Mouse (Mus musculus): ENCODE measurements at regions not wholly inside any gene's neighbourhood (a gene's known extent, or its start where the extent isn't known, plus 50 kb on each side); places are given as distances from the start of the nearest gene placed in this dataset.

- no peak overlapping the region for H3K27ac ChIP-seq (ENCODE audit: insufficient read depth, low read length)
- no peak overlapping the region for H3K4me3 ChIP-seq (ENCODE audit: insufficient read depth, low read length)
- TF ChIP-seq POLR2A (IDR thresholded peaks at IDR 0.05; ENCODE audit: low read depth, low read length), result no peak
- TF ChIP-seq CTCF (IDR thresholded peaks at IDR 0.05; ENCODE audit: borderline replicate concordance, insufficient read depth, low read length), result no peak
- H3K4me1 ChIP-seq (ENCODE audit: control insufficient read depth, insufficient read depth, low read length), result no peaks in the 10 kb centered on the region
Observed at GRCm38 (mm10) chr8:8231996-8232632, 428.9 kb downstream of the Efnb2 start.

- Histone ChIP-seq H3K4me1 (ENCODE audit: control insufficient read depth, insufficient read depth, low read length) (no peaks in the 10 kb centered on the region), H3K4me3 (ENCODE audit: insufficient read depth, low read length) (no peak overlapping the region), H3K27ac (ENCODE audit: insufficient read depth, low read length) (no peak overlapping the region)
- TF ChIP-seq POLR2A (IDR thresholded peaks at IDR 0.05; ENCODE audit: low read depth, low read length) (no peak), CTCF (IDR thresholded peaks at IDR 0.05; ENCODE audit: borderline replicate concordance, insufficient read depth, low read length) (no peak)
Observed at GRCm38 (mm10) chr8:8231308-8231985, 429.6 kb downstream of the Efnb2 start.

DNA sequence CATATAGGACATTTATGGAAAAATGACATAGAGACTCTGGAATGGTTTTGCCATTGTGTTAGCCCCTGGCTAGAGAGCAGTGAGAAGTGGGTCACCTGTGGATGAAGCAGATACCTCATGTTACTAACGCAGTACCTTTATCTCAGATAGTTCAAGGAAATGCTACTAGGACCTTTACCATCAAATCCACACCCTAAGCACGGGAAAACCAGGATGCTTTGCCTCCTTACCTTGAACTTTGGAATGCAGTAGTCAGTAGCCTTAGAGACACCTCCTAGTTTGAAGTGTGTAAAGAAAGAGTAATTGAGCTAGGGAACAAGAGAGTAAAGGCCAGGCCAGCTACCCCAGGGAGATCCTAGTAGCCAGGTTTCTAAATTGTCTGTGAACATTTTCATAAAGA is 435.0 kb downstream of the Efnb2 start:
- Histone ChIP-seq H3K4me3 (ENCODE audit: insufficient read depth, low read length) (no peak overlapping the region), H3K4me1 (ENCODE audit: control insufficient read depth, insufficient read depth, low read length) (no peaks in the 10 kb centered on the region), H3K27ac (ENCODE audit: insufficient read depth, low read length) (no peak overlapping the region)
- no peak for TF ChIP-seq CTCF (IDR thresholded peaks at IDR 0.05; ENCODE audit: borderline replicate concordance, insufficient read depth, low read length)
- no peak for TF ChIP-seq POLR2A (IDR thresholded peaks at IDR 0.05; ENCODE audit: low read depth, low read length)

- no peak for TF ChIP-seq POLR2A (IDR thresholded peaks at IDR 0.05; ENCODE audit: low read depth, low read length)
- TF ChIP-seq CTCF (IDR thresholded peaks at IDR 0.05; ENCODE audit: borderline replicate concordance, insufficient read depth, low read length), result no peak
Observed at GRCm38 (mm10) chr8:8225175-8225830, 435.7 kb downstream of the Efnb2 start.

DNA sequence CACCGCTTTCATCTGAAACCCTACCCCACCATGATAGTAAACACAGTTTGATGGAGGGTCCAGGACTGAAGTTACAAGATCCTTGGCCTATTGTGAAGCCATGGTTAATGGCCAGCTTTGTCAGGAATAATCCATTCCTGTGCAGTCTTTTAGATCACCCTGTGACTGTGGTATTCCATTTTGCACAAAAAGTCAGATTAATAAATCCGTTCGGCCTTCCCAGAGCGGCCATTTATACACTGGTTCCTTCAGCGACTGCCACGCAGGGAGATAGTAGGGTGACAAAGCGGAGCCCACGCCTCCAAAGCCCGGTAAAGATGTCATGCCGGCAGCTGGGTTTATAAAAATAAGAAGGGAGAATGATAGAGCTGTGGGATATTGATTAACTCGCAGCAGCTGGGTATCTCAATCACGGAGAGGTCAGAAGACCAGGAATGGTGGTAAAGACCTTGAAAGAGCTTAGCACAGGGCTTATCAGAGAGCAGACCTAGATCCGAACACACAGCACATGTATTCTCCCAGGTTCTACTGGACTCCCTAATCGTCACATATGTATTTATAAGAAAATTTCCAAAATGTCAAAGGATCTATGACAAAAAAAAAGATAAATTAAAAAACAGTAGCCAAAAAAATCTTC is 440.5 kb downstream of the Efnb2 start:
- Histone ChIP-seq H3K4me1 (ENCODE audit: control insufficient read depth, insufficient read depth, low read length) (no peaks in the 10 kb centered on the region), H3K4me3 (ENCODE audit: insufficient read depth, low read length) (no peak overlapping the region), H3K27ac (ENCODE audit: insufficient read depth, low read length) (no peak overlapping the region)
- no peak for TF ChIP-seq POLR2A (IDR thresholded peaks at IDR 0.05; ENCODE audit: low read depth, low read length)
- no peak for TF ChIP-seq CTCF (IDR thresholded peaks at IDR 0.05; ENCODE audit: borderline replicate concordance, insufficient read depth, low read length)

More at GRCm38 (mm10) chr8:8225175-8225830, 435.7 kb downstream of the Efnb2 start:
- Histone ChIP-seq H3K4me1 (ENCODE audit: control insufficient read depth, insufficient read depth, low read length) (no peaks in the 10 kb centered on the region), H3K4me3 (ENCODE audit: insufficient read depth, low read length) (no peak overlapping the region), H3K27ac (ENCODE audit: insufficient read depth, low read length) (no peak overlapping the region)

DNA sequence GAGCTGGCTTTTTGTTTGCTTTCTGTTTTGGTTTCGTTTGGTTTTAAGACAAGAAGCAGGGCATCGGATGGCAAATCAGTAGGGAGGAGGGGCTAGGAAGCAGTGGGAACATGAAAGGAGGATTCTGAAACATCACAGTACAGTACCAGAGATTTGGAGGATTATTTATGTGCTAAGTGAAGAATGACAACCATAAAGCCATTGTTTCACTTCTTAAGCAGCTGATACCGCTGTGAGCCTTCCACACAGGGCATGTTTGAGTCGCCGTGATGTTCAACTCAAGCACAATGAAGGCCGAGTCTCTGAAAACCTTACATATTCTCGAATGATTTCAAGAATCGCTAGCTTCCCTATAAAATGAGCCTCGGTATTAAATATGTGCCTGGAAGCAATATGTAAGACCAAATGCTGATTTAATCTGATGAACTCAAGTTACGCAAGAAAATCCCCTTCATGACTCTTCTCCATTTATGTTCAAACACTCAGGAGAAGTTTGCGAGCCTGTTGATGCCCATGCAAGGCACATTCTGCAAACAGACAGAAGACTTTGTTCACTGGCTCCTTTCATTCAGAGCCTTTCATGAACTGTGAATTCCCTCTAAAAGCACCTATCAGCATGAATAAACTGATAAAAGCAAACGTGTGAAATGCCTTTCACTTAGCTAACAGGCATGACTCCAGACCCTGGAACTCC is 441.2 kb downstream of the Efnb2 start:
- Histone ChIP-seq H3K4me1 (ENCODE audit: control insufficient read depth, insufficient read depth, low read length) (no peaks in the 10 kb centered on the region), H3K4me3 (ENCODE audit: insufficient read depth, low read length) (no peak overlapping the region), H3K27ac (ENCODE audit: insufficient read depth, low read length) (no peak overlapping the region)
- TF ChIP-seq CTCF (IDR thresholded peaks at IDR 0.05; ENCODE audit: borderline replicate concordance, insufficient read depth, low read length) (no peak), POLR2A (IDR thresholded peaks at IDR 0.05; ENCODE audit: low read depth, low read length) (no peak)

- H3K4me3 ChIP-seq (ENCODE audit: insufficient read depth, low read length), result no peak overlapping the region
- H3K27ac ChIP-seq (ENCODE audit: insufficient read depth, low read length), result no peak overlapping the region
- no peak for TF ChIP-seq POLR2A (IDR thresholded peaks at IDR 0.05; ENCODE audit: low read depth, low read length)
- H3K4me1 ChIP-seq (ENCODE audit: control insufficient read depth, insufficient read depth, low read length), result no peaks in the 10 kb centered on the region
Observed at GRCm38 (mm10) chr8:8193036-8193435, 468.0 kb downstream of the Efnb2 start.

- H3K4me1 ChIP-seq (ENCODE audit: control insufficient read depth, insufficient read depth, low read length), result peaks cover 6% of the 10 kb centered on the region
- no peak for TF ChIP-seq POLR2A (IDR thresholded peaks at IDR 0.05; ENCODE audit: low read depth, low read length)
- TF ChIP-seq CTCF (IDR thresholded peaks at IDR 0.05; ENCODE audit: borderline replicate concordance, insufficient read depth, low read length), result no peak
- no peak overlapping the region; the same call in 1 of the 2 replicates for H3K27ac ChIP-seq (ENCODE audit: insufficient read depth, low read length)
- no peak overlapping the region for H3K4me3 ChIP-seq (ENCODE audit: insufficient read depth, low read length)
Observed at GRCm38 (mm10) chr8:8186046-8186445, 475.0 kb downstream of the Efnb2 start.

DNA sequence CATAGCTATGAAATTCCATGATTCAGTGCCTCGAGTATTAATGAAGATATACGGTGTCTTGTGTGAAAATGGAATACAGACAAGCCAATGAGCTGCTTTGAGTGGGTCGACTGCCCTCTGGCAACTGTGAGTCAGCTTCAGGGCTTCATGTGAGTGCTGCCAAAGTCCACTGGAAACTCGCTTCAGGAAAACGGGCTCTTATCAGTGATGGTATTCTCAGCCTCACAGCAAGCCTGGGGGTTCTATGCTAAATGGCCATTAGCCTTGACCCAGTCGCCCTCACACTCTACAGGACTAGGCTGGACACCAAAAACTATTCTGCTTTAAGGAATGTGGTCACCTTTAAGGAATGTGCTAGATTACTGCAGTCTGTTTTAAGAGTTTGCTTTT is 477.8 kb downstream of the Efnb2 start:
- TF ChIP-seq CTCF (IDR thresholded peaks at IDR 0.05; ENCODE audit: borderline replicate concordance, insufficient read depth, low read length) (no peak), POLR2A (IDR thresholded peaks at IDR 0.05; ENCODE audit: low read depth, low read length) (no peak)
- peaks cover 6% of the 10 kb centered on the region for H3K4me1 ChIP-seq (ENCODE audit: control insufficient read depth, insufficient read depth, low read length)
- 0 out of 2 replicates have a peak overlapping the region, but pooled peaks have one; percentile 2 for H3K27ac ChIP-seq (ENCODE audit: insufficient read depth, low read length)
- no peak overlapping the region for H3K4me3 ChIP-seq (ENCODE audit: insufficient read depth, low read length)

Data from embryonic fibroblast, embryonic 13.5 days (primary cell).